Mouse (Mus musculus) CH12.LX (cell line): ENCODE measurements around the gene Aspn. TPM values are rescaled to one million over a fixed set of nuclear protein-coding genes. Genes with fewer than 3 reads are reported as not detected.

Source experiments
- DNase-seq: peaks from one replicate; pipeline ENCODE4 v3.0.0-alpha.2; 2013; ENCODE audit errors: extremely low read depth
- H3K27ac ChIP-seq: 2 replicates; pipeline ENCODE4 v1.5.1; 2012; ENCODE audit warnings: low read depth, mild to moderate bottlenecking, control low read depth, moderate library complexity; ENCODE audit not compliant: insufficient read depth
- H3K27me3 ChIP-seq: replicated peaks from 2 replicates; pipeline ENCODE3; 2012; ENCODE audit warnings: inconsistent platforms
- H3K36me3 ChIP-seq, 2 experiments: replicated peaks in 1 of 2; 2 replicates each; pipeline versions ENCODE3 to v1.6.1; 2012; ENCODE audit warnings: inconsistent platforms in 1 of 2, low read length in 1 of 2, mild to moderate bottlenecking in 1 of 2, mixed read lengths in 1 of 2, moderate library complexity in 1 of 2; ENCODE audit not compliant: control insufficient read depth in 1 of 2, insufficient read depth in 1 of 2
- H3K4me1 ChIP-seq, 2 experiments: 2 replicates each; pipeline ENCODE4 v1.6.1; 2012; ENCODE audit warnings: inconsistent platforms in 1 of 2, moderate library complexity in 1 of 2; ENCODE audit not compliant: insufficient read depth in 2 of 2, control insufficient read depth in 1 of 2
- H3K4me2 ChIP-seq: 2 replicates; pipeline ENCODE4 v1.6.1; 2012; ENCODE audit warnings: low read depth, mild to moderate bottlenecking, control low read depth; ENCODE audit not compliant: poor library complexity, insufficient read depth, severe bottlenecking
- H3K4me3 ChIP-seq, 3 experiments: fragments of 150-350 bp in 1 of 3; sonication (generic) in 1 of 3; replicated peaks in 1 of 3; 2 replicates each; pipeline versions ENCODE3 to v1.5.1; 2011 to 2012; ENCODE audit warnings: low read depth in 2 of 3, low read length in 2 of 3, mild to moderate bottlenecking in 2 of 3, moderate library complexity in 2 of 3, control low read depth in 1 of 3, improper control_type of control experiment in 1 of 3, inconsistent platforms in 1 of 3, mixed read lengths in 1 of 3; ENCODE audit not compliant: poor library complexity in 1 of 3
- H3K79me2 ChIP-seq: replicated peaks from 2 replicates; pipeline ENCODE4 v1.6.1; 2012; ENCODE audit warnings: mild to moderate bottlenecking, moderate library complexity; ENCODE audit not compliant: control insufficient read depth, poor library complexity, insufficient read depth, severe bottlenecking; ENCODE audit errors: extremely low read depth
- H3K9ac ChIP-seq: 2 replicates; pipeline ENCODE4 v1.6.1; 2012; ENCODE audit warnings: low read depth, mild to moderate bottlenecking, control low read depth, moderate library complexity; ENCODE audit not compliant: insufficient read depth
- H3K9me3 ChIP-seq: replicated peaks from 2 replicates; pipeline ENCODE3; 2012; ENCODE audit warnings: low read length, inconsistent platforms, mixed read lengths
- CHD1 ChIP-seq: IDR thresholded peaks from 2 replicates; pipeline ENCODE4 v1.6.1; 2012; ENCODE audit warnings: low read depth, low read length, improper control_type of control experiment, inconsistent platforms
- CHD2 ChIP-seq: IDR thresholded peaks from 2 replicates; pipeline ENCODE4 v1.6.1; 2011; ENCODE audit warnings: low read length, improper control_type of control experiment
- E2F4 ChIP-seq: IDR thresholded peaks from 2 replicates; pipeline ENCODE4 v1.6.1; 2011; ENCODE audit warnings: low read depth, low read length, improper control_type of control experiment; ENCODE audit not compliant: insufficient replicate concordance
- ETS1 ChIP-seq: conservative IDR thresholded peaks from 2 replicates; pipeline ENCODE4 v1.6.1; 2012; ENCODE audit warnings: low read depth, mild to moderate bottlenecking, inconsistent platforms, low read length, improper control_type of control experiment, moderate library complexity
- HCFC1 ChIP-seq: IDR thresholded peaks from 2 replicates; pipeline ENCODE4 v1.6.1; 2012; ENCODE audit warnings: low read depth, mild to moderate bottlenecking, inconsistent platforms, low read length, improper control_type of control experiment
- IRF4 ChIP-seq: IDR thresholded peaks from 2 replicates; pipeline ENCODE4 v1.6.1; 2014; ENCODE audit warnings: low read depth, mild to moderate bottlenecking, inconsistent platforms, low read length, improper control_type of control experiment
- JUN ChIP-seq: IDR thresholded peaks from 2 replicates; pipeline ENCODE4 v1.6.1; 2011; ENCODE audit warnings: low read depth, mild to moderate bottlenecking, low read length, improper control_type of control experiment, moderate library complexity; ENCODE audit not compliant: insufficient read depth
- JUND ChIP-seq: conservative IDR thresholded peaks from 2 replicates; pipeline ENCODE4 v1.6.1; 2011; ENCODE audit warnings: low read depth, low read length, improper control_type of control experiment
- NELFE ChIP-seq: IDR thresholded peaks from 2 replicates; pipeline ENCODE4 v1.6.1; 2011; ENCODE audit warnings: low read depth, low read length, improper control_type of control experiment
- NRF1 ChIP-seq: IDR thresholded peaks from 2 replicates; pipeline ENCODE4 v1.6.1; 2014; ENCODE audit warnings: low read depth, mild to moderate bottlenecking, inconsistent platforms, low read length, improper control_type of control experiment, moderate library complexity
- SIN3A ChIP-seq: IDR thresholded peaks from 2 replicates; pipeline ENCODE4 v1.6.1; 2012; ENCODE audit warnings: low read length, improper control_type of control experiment, inconsistent platforms
- SMC3 ChIP-seq: IDR thresholded peaks from 2 replicates; pipeline ENCODE4 v1.6.1; 2011; ENCODE audit warnings: low read depth, low read length, improper control_type of control experiment
- UBTF ChIP-seq: IDR thresholded peaks from 2 replicates; pipeline ENCODE4 v1.6.1; 2012; ENCODE audit warnings: low read depth, mild to moderate bottlenecking, inconsistent platforms, low read length, improper control_type of control experiment, moderate library complexity
- USF2 ChIP-seq: conservative IDR thresholded peaks from 2 replicates; pipeline ENCODE4 v1.6.1; 2011; ENCODE audit warnings: low read depth, low read length, improper control_type of control experiment
- dilution Hi-C: fragments of 300-500 bp; cut with MboI; formaldehyde crosslinking; loops from 2 replicates; pipeline ENCODE4 v1.14.3; 2020; ENCODE audit warnings: low sequenced_read_pairs; ENCODE audit not compliant: extremely low pct_unique_long_range_greater_than_20kb, extremely low pct_ligation_motif_present
- in situ Hi-C: fragments of 300-500 bp; cut with MboI; formaldehyde crosslinking; loops from 3 replicates; pipeline ENCODE4 v1.14.3; 2019; ENCODE audit warnings: low sequenced_read_pairs, low pct_ligation_motif_present, low pct_unique_long_range_greater_than_20kb, mixed read lengths
- polyA plus RNA-seq: library from polyadenylated mRNA; unstranded; fragments of >175 nt; gene quantifications from 2 replicates; pipeline ENCODE4 v1.2.1, GENCODE M21; 2012; ENCODE audit warnings: low read depth; ENCODE audit not compliant: insufficient read length
- total RNA-seq, 2 experiments: library from RNA; depleted of rRNA; stranded (reverse); fragments of 300-350 nt in 1 of 2; fragments of >200 nt in 1 of 2; gene quantifications; 2 replicates each; pipeline ENCODE4 v1.2.3; 2012 to 2014

Gene Aspn
- total and polyA plus RNA-seq, 3 experiments: 0.23 TPM; not detected in 2

DNA sequence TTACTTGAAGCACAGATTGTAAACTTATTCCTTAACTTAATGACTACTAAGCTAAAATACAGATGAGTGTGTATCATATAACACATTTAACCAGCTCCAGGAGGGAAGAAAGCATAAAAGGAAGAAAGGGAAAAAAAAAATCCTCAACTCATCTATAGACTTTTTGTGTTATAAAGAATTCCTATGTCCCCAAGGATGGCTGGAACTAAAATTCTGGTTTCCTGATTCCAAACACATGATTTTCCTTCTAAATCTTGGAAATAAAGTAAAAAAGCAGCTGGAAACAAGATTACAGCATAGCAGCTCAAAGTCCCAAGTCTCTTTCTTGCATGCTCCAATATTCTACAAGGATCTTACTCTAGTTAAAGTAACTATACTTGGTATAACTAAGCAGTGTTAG lies 59.4 kb downstream of the Aspn start:
- Histone ChIP-seq H3K4me1 (peaks cover 0 to 4% of the 10 kb centered on the region in 2 experiments; a peak in 1 of 4 replicates), H3K36me3 (no peaks in the 10 kb centered on the region), H3K79me2 (no peaks in the 10 kb centered on the region), H3K27me3 (no peaks in the 10 kb centered on the region), H3K4me3 (no peak overlapping the region), H3K9ac (no peak overlapping the region), H3K4me2 (no peak overlapping the region), H3K27ac (no peak overlapping the region), H3K9me3 (no peaks in the 10 kb centered on the region)
- dilution Hi-C loops: no loop called here
- no peak for DNase-seq
- in situ Hi-C loops: no loop called here
- TF ChIP-seq E2F4 (no peak), HCFC1 (no peak), CHD1 (no peak), IRF4 (no peak), NELFE (no peak), NRF1 (no peak), SIN3A (no peak)

DNA sequence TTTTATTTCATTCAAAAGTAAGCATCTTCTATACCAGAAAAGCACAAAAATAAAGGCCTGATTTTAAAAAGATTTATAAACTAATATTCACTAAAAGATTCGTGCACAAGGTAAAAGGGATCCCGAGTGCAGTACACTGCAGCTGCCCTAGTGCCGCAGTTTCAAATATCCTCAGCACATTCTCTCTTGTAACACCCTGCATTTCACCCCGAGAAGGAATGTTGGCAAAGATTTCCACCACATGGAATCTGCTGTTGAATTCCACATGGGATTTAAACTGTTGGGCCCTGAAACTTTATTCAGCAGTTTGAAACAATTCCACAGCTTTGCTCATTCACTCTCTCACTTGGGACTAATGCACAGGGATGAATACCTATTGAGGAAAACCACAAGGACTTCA lies 63.5 kb downstream of the Aspn start, which contains the start of gene Ogn:
TSS of gene Ogn (plus strand) at position 333 of the 400 bp plus-strand sequence.
- no peak within 1 kb of the TSS for H3K27ac ChIP-seq
- TF ChIP-seq JUND: no peak
- no peak for TF ChIP-seq ETS1
- TF ChIP-seq SMC3: no peak
- TF ChIP-seq CHD2: no peak
- no peak for TF ChIP-seq CHD1
- TF ChIP-seq UBTF: no peak
- TF ChIP-seq NRF1: no peak
- no peak for TF ChIP-seq JUN
- no peak for TF ChIP-seq USF2
- no peaks in the 10 kb centered on the region for H3K9me3 ChIP-seq
- H3K79me2 ChIP-seq: no peaks in the 10 kb centered on the region
- no peaks in the 10 kb centered on the region for H3K27me3 ChIP-seq
- H3K4me2 ChIP-seq: no peak within 1 kb of the TSS
- dilution Hi-C loops: no loop called here
- H3K4me3 ChIP-seq: no peak within 1 kb of the TSS
- H3K9ac ChIP-seq: no peak within 1 kb of the TSS
- in situ Hi-C loops: no loop called here
- no peaks in the 10 kb centered on the region for H3K36me3 ChIP-seq
- DNase-seq: no peak
- peaks cover 0 to 4% of the 10 kb centered on the region in 2 experiments; a peak in 1 of 4 replicates for H3K4me1 ChIP-seq
